Mouse (Mus musculus) c-Kit-negative CD71-positive TER-119-positive erythroid progenitor cells, embryonic 14.5 days (primary cell): ENCODE results near the gene Ffar2.

Experiments used
- DNase-seq: peaks from one replicate; pipeline ENCODE4 v3.0.0-alpha.2; 2013; ENCODE audit warnings: low read depth, low spot score

The Ffar2 gene

DNA sequence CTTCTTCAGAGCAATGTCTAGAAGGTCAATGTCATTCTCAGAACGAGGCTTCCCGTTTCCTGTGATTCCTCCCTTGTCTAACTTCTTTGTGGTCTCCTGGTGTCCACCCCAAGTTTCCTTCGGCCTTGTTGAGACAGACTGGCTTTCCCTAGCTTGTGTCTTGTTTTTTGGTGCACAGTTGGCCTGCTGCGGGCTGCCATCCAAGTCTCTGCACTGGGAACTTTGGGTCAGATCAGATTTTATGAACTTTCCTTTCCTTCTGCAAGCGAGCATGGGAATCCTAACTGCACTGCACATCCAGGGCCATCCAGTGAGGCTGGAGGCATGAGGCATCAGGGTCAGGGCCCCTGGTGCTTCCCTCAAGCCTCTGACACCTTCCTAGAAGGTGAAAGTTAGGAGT is 2.0 kb downstream of the Ffar2 start:
- no peak for DNase-seq

- DNase-seq: no peak
These were observed 2.6 kb downstream of the Ffar2 start for GRCm38 (mm10) chr7:30820854-30821445.

DNA sequence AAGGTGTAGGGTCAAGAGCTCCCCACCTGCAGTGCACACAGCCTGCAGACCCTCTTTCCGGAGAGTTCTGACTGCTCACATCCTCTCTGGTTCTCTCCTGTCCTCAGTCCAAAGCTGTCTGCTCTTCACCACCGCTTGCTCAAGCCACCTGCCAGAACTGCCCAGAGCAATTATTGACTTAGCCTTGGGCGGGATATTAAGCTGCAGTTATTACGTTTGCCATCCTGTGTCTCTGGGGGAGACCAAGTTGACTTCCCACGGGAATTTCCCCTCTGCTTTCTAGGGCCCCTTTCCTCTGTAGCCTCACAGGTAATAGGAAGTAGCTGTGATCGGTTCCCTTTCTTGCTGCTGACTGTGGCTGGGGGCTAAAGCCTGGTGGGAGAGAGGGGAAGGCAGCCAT is 3.4 kb downstream of the Ffar2 start:
- DNase-seq: no peak

DNA sequence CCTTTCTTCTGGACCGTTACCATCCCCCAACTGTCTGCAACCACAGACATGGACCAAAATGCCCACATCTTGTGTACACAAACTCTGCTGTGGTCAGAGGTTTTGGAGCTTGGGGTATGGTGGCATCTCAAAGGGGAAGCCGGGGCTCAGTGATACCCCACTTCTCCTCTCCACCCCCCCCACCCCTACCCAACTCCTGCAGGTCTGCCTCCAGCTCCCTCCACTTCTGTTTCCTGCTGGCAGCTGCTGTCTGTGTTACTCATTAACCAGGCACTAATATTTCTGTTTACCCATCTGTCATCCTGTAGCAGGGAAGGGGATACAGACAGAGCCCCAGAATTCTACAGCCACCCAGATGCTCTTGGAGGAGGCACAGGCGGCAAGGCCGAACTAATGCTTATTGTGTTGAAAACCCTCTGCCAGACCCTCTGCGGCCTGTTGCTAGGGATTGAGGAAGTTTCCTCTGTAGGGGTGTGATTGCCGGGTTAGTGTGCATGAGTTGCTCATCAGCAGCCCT is 11.2 kb downstream of the Ffar2 start:
- no peak for DNase-seq

GRCm38 (mm10) chr7:30811757-30812290 is 11.8 kb downstream of the Ffar2 start:
- no peak for DNase-seq

- no peak for DNase-seq
These were observed 13.3 kb downstream of the Ffar2 start for GRCm38 (mm10) chr7:30810319-30810718.

DNA sequence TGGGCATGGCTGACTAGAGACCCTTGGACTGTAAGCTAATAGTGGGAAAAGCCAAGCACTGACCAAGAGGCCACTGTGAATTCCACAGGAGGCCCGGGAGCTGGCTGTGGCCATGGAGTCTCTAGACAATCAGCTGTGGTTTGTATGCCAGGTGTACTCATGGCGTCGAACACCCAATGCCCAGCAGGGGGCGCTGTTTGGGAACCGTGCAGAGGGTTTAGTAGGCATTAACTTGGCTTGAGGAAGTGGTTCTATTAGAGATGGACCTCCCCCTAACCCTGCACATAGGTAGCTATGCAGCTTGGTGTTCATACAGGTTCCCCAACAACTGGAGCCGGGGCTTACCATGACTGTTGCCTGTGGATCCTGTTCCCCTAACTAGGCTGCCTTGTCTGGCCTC is 17.7 kb downstream of the Ffar2 start:
- peak; percentile 24 for DNase-seq

- no peak for DNase-seq
These were observed 19.4 kb downstream of the Ffar2 start for GRCm38 (mm10) chr7:30804026-30804715.

DNA sequence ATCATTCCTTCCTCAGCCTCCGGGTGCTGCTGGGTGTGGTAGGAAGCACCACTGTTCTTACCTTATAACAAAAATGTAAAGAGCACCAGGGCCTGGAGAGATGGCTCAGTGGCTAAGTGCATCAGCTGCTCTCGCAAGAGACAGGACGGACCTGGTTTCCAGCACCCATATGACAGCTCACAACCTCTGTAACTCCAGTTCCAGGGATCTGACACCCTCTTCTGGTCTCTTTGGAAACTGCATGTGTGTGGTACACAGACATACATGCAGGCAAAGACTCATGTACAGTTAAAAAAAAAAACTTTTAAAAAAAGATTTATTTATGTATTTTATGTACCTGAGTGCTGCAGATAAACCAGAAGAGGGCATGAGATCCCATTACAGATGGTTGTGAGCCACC is 20.3 kb downstream of the Ffar2 start:
- no peak for DNase-seq

DNA sequence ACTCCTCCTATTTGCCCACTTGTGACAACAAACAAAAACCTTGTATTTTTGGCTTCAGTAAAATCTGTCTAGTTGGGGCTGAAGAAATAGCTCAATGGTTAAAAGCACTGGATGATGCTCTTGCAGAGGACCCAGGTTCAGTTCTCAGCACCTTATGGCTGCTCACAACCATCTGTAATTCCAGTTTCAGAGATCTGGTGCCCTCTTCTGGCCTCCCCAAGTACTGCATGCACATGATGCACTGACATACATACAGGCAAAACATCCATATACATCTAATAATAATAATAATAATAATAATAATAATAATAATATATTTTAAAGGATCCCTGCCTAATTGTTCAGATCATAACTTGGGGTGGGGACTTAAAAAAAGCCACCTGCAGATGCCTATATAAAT is 22.9 kb downstream of the Ffar2 start:
- no peak for DNase-seq

DNA sequence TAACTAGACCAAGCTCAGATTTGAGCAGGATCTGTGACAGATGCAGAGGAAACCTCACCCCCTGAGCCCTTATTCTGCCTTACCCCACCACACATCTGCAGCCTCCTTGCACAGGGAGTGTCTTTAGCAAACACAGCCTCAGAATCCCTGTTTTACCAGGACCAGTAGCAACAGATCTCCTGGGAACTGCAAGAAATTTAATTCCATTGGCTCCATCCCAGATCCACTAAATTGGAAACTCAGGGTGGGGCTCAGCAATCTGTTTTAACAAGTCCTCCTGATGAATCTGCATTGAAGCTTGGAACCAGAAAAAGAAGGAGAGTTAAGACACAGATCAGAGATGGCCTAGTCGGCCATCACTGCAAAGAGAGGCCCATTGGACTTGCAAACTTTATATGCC is 26.8 kb downstream of the Ffar2 start:
- DNase-seq: no peak

DNA sequence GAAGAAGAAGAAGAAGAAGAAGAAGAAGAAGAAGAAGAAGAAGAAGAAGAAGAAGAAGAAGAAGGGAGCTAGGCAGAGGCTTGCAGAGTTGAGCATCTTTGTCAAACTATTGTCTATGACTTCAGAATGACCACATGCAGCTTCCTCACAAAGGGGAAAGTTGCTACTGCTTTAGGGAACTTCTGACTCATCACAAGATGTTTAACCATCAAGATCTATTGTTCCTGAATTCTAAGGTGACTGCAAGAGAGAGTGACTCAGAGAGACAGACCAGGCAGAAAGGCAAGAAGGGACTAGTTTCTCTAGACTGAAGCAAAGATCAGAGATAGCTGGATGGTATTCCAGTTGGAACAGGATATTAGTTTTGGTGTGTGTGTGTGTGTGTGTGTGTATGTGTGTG is 28.7 kb downstream of the Ffar2 start:
- DNase-seq: no peak

DNA sequence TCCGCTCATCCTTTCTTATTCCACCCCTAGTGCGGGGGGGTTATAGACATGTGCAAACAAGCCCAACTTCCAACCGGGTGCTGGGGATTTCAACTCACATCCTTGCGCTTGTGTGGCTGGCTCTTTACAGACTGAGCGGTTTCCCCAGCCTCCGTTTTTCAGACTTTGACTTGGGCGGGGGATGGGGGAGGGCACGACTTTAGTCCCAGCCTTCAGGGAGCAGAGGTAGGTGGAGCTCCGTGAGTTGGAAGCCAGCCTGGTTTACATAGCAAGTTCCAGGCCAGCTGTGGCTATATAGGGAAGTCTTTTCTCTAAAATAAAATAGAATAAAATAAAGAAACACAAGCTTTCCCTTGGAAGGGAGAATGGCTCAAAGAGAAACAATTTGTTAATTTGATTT is 31.7 kb downstream of the Ffar2 start:
- DNase-seq: no peak

GRCm38 (mm10) chr7:30790141-30790540 is 33.4 kb downstream of the Ffar2 start:
- no peak for DNase-seq

- DNase-seq: no peak
These were observed 36.1 kb downstream of the Ffar2 start, which contains the start of gene Krtdap for GRCm38 (mm10) chr7:30787377-30788022. TSS of gene Krtdap (plus strand) at chr7:30787896.

DNA sequence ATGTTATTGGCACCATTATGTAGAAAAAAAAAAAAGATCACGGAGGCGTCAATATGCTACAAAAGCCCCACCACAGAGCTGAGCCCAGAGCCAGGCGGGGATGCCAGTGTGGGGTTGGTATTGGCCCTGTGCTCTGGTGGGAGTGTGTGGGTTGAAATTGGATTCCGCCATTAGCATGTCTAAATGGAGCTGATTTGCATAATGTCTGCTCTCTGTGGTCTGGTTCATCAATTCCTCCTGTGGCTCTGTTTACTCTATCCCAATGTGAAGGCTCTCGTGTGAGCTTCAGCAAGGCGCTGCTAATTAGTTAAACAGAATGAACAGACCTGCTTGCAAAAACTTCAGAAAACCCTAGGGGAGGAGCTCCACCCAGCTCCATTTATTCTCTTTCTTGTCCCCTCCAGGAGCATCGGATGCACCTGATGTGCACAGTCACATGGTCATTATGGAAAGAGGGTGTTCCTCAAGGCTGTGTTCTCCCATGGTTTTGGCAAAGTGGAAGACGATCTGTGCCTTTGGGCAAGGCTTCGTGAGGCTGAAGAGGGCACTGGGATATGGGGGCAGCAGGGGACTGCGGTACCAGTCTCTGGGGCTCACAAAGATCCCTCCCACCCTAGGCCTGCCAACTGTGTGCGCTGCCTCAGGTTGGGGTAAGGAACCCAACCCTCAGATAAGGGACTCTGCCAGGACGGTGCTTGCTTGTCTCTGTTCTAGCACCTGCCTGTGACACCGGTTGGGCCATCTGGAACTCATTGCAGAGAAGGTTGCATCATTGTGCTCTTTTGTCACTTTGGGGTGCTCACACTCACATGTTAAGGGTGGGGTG is 37.6 kb downstream of the Ffar2 start:
- no peak for DNase-seq

GRCm38 (mm10) chr7:30785154-30785553 is 38.4 kb downstream of the Ffar2 start:
- no peak for DNase-seq

DNA sequence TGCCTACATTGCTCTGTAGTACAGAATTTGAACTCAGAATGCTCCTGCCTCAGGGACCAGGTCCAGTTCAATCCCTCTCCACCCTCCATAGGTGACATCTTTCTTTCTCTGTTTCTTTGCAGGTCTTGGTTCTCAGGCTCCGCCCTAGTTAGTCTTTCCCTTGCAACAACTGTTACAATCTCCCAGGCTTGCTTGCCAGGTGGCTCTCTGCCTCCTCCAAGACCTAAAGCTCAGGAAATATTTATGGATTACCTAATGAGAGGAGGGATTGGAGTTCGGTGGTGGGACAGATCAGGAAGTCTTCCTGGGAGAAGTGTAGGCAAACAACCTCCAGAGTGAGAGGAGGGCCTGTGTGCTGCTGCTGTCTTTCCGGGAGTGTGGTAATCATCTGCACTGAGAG is 40.9 kb downstream of the Ffar2 start:
- DNase-seq: no peak

DNA sequence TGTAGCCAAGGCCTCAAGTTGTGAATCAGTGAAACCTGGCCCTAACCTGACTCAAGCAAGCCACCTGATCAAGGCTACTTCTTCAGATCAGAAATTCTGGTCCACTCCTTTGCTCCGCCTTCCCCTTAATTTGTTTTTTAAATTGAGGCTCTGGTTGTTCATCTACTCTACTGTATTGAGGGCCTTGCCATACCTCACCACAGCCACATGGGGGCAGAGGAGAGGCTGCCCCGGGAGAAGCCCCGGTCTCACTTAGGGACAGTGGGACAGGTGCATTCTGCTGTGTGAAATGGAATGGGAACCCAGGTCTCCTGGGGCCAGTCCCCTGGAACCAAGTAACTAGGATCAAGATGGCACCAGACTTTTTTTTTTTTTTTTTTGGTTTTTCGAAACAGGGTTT is 41.8 kb downstream of the Ffar2 start:
- DNase-seq: no peak

GRCm38 (mm10) chr7:30777911-30778310 is 45.7 kb downstream of the Ffar2 start:
- DNase-seq: no peak

DNA sequence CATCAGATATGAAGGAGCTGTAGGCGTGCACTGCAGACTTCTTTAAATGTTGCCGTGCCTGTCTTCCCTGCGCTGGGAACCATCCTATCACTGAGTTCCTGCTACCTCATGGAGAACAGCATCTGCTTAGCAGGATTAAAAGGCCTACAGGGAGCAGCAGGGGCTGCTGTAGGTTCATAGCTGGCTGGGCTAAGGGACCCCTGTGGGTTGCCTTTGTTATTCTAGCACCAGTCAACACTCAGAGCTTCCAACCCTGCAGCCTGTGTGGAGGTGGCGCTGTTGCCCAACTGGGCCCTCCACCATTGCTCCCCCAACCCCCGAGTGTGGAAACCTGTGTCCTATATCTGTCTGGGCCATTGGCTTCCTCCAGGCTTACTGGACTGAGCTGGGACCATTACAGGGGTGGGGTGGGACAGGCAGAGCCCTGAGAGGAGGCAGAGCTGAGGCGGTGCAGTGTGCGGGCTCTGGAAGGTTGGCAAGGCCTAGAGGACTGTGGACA is 46.4 kb downstream of the Ffar2 start:
- DNase-seq: no peak

DNA sequence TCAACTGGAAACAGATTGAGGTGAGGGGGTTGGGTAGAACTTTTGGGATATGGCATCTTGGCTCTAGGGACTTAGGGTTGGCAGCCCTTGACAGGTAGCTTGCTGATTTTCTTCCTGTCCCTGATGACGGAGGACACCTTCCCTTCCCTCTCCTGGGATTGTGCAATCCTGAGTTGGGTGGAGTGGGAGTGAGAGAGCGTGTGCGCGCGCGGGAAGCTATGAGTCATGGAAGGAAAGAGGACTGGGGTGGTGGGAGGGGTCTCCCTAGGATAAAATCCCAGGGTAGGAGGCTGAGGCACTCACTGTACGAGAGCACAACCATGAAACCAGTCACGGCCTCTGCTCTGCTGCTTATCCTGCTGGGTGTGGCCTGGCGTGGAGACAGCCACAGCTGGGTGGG is 47.5 kb downstream of the Ffar2 start:
- no peak for DNase-seq
